Mouse (Mus musculus) brown adipose tissue, adult 24 weeks (tissue): ENCODE measurements around the gene Gm7137. TPM values are rescaled to one million over a fixed set of nuclear protein-coding genes. Genes with fewer than 3 reads are reported as not detected.
"Not testable (repeated sequence)": the region's sequence is repeated elsewhere in the genome, so short reads cannot be mapped to it uniquely, and the experiment has no call there.

Experiments used
- H3K27ac ChIP-seq: fragments of 200-500 bp; replicated peaks from 2 replicates; pipeline ENCODE4 v1.5.1; 2012; ENCODE audit warnings: low read depth, mild to moderate bottlenecking, low read length
- H3K4me1 ChIP-seq: fragments of 200-500 bp; 2 replicates; pipeline ENCODE4 v1.6.1; 2012; ENCODE audit warnings: low read length, mixed read lengths; ENCODE audit not compliant: control insufficient read depth, insufficient read depth, insufficient read length
- H3K4me3 ChIP-seq: fragments of 200-500 bp; 2 replicates; pipeline ENCODE4 v1.5.1; 2012; ENCODE audit warnings: low read depth, mild to moderate bottlenecking, low read length, moderate library complexity; ENCODE audit not compliant: insufficient read depth
- polyA plus RNA-seq: library from polyadenylated mRNA; stranded (reverse); fragments of >200 nt; gene quantifications from 2 replicates; pipeline ENCODE4 v1.2.4, GENCODE M21; 2012; ENCODE audit not compliant: missing spikeins, insufficient read depth, insufficient read length

The Gm7137 gene
- polyA plus RNA-seq, 1 experiment, result not detected

DNA sequence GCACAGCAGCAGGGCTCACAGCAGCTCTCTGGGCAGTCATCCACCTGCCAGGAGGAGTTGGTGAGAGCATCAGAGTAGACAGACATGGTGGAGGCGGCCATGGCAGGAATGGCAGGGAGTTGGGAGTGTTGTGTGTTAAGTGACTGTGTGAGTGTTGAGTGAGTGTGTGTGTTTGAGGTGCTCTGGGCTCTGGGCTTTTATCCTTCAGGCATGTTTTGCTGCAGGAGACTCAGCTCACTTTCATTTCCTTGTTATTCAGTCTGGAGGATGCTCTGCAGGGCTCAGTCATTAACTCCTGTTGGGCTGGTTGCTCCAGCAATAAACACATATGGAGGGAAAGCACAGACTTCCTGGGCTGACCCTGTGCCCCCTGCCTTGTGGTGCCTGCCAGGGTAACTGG lies 5.6 kb downstream of the Gm7137 start, which contains the start of gene Gm3250:
TSS of gene Gm3250 (minus strand) at position 101 of the 400 bp plus-strand sequence.
- not testable (repeated sequence) for H3K4me3 ChIP-seq, H3K4me1 ChIP-seq, H3K27ac ChIP-seq

GRCm38 (mm10) chr10:77776844-77777243 lies 11.2 kb downstream of the Gm7137 start, which contains the start of gene Gm7138:
TSS of gene Gm7138 (minus strand) at chr10:77776944.
- H3K4me3 ChIP-seq, H3K27ac ChIP-seq, H3K4me1 ChIP-seq: not testable (repeated sequence)

DNA sequence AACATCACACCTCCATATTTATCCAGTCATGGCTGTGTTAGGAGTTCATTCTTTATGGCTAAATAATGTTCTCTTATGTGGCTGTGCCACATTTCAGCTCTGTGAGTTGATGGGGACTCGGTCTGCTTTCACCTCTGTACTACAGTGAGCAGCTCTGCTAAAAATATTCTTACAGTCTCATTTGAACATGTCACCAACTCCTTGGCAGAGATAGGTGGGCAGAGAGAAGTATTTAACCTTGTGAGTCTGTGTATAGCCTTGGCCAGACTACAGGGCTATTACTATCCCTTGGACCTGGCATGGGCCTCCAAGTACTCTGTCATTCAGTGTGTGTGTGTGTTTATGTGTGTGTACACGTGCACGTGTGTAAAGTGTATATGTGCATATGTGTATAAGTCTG lies 15.9 kb downstream of the Gm7137 start:
- H3K27ac ChIP-seq, H3K4me1 ChIP-seq, H3K4me3 ChIP-seq: not testable (repeated sequence)

DNA sequence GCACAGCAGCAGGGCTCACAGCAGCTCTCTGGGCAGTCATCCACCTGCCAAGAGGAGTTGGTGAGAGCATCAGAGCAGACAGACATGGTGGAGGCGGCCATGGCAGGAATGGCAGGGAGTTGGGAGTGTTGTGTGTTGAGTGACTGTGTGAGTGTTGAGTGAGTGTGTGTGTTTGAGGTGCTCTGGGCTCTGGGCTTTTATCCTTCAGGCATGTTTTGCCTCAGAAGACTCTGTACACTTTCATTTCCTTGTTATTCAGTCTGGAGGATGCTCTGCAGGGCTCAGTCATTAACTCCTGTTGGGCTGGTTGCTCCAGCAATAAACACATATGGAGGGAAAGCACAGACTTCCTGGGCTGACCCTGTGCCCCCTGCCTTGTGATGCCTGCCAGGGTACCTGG lies 16.8 kb downstream of the Gm7137 start, which contains the start of gene Gm3238:
TSS of gene Gm3238 (minus strand) at position 101 of the 400 bp plus-strand sequence.
- not testable (repeated sequence) for H3K4me3 ChIP-seq, H3K4me1 ChIP-seq

GRCm38 (mm10) chr10:77769727-77770126 lies 18.3 kb downstream of the Gm7137 start:
- Histone ChIP-seq H3K27ac (no peak overlapping the region), H3K4me3 (no peak overlapping the region), H3K4me1 (no peaks in the 10 kb centered on the region)

More for the DNA sequence above, 16.8 kb downstream of the Gm7137 start, which contains the start of gene Gm3238:
- not testable (repeated sequence) for H3K27ac ChIP-seq

DNA sequence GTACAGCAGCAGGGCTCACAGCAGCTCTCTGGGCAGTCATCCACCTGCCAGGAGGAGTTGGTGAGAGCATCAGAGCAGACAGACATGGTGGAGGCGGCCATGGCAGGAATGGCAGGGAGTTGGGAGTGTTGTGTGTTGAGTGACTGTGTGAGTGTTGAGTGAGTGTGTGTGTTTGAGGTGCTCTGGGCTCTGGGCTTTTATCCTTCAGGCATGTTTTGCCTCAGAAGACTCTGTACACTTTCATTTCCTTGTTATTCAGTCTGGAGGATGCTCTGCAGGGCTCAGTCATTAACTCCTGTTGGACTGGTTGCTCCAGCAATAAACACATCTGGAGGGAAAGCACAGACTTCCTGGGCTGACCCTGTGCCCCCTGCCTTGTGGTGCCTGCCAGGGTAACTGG lies 28.4 kb downstream of the Gm7137 start, which contains the start of gene Gm3233:
TSS of gene Gm3233 (minus strand) at position 101 of the 400 bp plus-strand sequence.
- H3K4me1 ChIP-seq, H3K27ac ChIP-seq, H3K4me3 ChIP-seq: not testable (repeated sequence)

GRCm38 (mm10) chr10:77753448-77753847 lies 34.6 kb downstream of the Gm7137 start:
- Histone ChIP-seq H3K27ac (no peak overlapping the region), H3K4me3 (no peak overlapping the region), H3K4me1 (no peaks in the 10 kb centered on the region)

DNA sequence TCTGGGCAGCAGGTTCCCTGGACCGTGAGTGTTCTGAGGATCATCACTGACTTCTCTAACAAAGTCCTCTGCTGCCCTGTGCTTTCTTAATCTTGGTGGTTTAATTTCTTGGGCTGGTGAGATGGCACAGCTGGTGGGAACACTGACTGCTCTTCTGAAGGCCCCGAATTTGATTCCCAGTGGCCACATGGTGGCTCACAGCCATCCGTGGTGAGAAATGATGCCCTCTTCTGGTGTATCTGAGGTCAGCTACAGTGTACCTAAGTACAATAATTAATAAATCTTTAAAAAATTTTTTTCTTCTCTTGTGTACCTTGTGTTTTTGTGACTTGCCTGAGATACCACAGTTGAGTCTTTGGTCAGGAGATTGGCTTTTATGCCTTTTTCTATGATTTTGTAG lies 35.7 kb downstream of the Gm7137 start:
- not testable (repeated sequence) for H3K4me1 ChIP-seq, H3K27ac ChIP-seq, H3K4me3 ChIP-seq

GRCm38 (mm10) chr10:77751254-77751653 lies 36.7 kb downstream of the Gm7137 start, which contains the start of gene Gm9736:
TSS of gene Gm9736 (minus strand) at chr10:77751354.
- not testable (repeated sequence) for H3K4me3 ChIP-seq, H3K4me1 ChIP-seq, H3K27ac ChIP-seq

- not testable (repeated sequence) for H3K27ac ChIP-seq, H3K4me3 ChIP-seq, H3K4me1 ChIP-seq
Observed at GRCm38 (mm10) chr10:77750686-77751085, 37.3 kb downstream of the Gm7137 start.

DNA sequence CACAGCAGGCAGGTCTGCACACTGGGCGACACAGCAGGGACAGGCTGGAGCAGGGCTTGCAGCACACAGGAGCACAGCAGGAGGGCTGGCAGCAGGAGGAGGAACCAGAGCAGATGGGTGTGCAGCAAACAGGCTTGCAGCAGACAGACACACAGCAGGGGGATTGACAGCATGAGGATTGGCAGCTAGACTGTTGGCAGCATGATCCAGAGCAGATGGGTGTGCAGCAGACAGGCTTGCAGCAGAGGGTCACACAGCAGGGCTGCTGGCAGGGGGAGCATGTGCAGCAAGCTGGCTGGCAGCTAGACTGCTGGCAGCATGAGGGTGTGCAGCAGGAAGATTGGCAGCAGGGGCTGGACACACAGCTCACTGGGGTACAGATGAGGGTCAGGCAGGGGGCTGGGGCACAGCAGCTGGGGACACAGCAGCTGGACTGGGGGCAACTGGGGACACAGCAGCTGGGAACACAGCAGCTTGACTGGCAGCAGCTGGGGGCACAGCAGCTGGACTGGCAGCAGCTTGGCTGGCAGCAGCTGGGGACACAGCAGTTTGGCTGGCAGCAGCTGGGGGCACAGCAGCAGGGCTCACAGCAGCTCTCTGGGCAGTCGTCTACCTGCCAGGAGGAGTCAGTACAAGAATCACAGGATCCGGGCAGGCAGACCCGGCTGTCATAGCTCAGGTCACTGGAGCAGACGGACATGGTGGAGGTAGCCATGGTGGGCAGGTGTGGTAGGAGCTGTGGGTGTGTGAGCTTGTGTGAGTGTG lies 45.9 kb downstream of the Gm7137 start, which contains the start of gene Gm18596:
TSS of gene Gm18596 (minus strand) at position 715 of the 765 bp plus-strand sequence.
- H3K27ac ChIP-seq, H3K4me3 ChIP-seq, H3K4me1 ChIP-seq: not testable (repeated sequence)

DNA sequence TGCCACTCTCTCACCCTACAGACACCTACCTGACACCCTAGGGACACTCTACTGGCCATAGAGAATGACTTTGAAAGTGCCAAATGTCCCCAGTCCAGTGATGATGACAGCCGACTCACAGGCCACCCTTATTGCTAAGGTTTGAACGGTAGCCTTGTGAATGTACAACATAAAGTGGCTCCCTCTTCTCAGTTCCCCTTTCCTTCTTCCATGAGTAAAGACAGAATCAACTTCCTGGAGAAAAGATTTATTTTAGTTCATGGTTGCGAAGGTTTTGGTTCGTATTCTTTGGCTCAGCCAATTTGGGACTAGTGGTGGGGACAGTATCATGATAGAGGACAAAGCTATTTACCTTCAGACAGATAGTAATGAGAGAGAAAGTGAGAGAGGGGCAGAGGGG lies 49.1 kb downstream of the Gm7137 start:
- Histone ChIP-seq H3K4me3 (no peak overlapping the region), H3K27ac (no peak overlapping the region), H3K4me1 (no peaks in the 10 kb centered on the region)

Other genes with a start within 250 kb of the Gm7137 start
- 88.8 and 92.4 TPM in 2 replicates for gene Pttg1ip, start 206.5 kb downstream of the Gm7137 start, polyA plus RNA-seq
- gene Sumo3, start 182.1 kb downstream of the Gm7137 start, polyA plus RNA-seq, result 58.1 and 84.9 TPM in 2 replicates
- gene Gm49325, start 182.0 kb downstream of the Gm7137 start, polyA plus RNA-seq, result 16.0 and 45.5 TPM in 2 replicates
- gene Ube2g2, start 165.9 kb downstream of the Gm7137 start, polyA plus RNA-seq, result 23.3 and 26.1 TPM in 2 replicates
- gene Tspear, start 101.6 kb downstream of the Gm7137 start, polyA plus RNA-seq, result not detected in 2 replicates
- gene Gm19402, start 97.4 kb downstream of the Gm7137 start, polyA plus RNA-seq, result not detected in 2 replicates
- not detected in 2 replicates for gene Gm9508, start 91.0 kb downstream of the Gm7137 start, polyA plus RNA-seq
- not detected in 2 replicates for gene Gm10272, start 81.6 kb downstream of the Gm7137 start, polyA plus RNA-seq
- not detected in 2 replicates for gene Gm10024, start 76.7 kb downstream of the Gm7137 start, polyA plus RNA-seq
- gene Gm10142, start 72.4 kb downstream of the Gm7137 start, polyA plus RNA-seq, result not detected in 2 replicates
- not detected in 2 replicates for gene Krtap12-1, start 67.6 kb downstream of the Gm7137 start, polyA plus RNA-seq
- not detected in 2 replicates for gene Gm10100, start 61.7 kb downstream of the Gm7137 start, polyA plus RNA-seq
- not detected in 2 replicates for gene Gm18596, start 45.6 kb downstream of the Gm7137 start, polyA plus RNA-seq
- not detected in 2 replicates for gene Gm9736, start 36.8 kb downstream of the Gm7137 start, polyA plus RNA-seq
- not detected in 2 replicates for gene Gm3233, start 28.5 kb downstream of the Gm7137 start, polyA plus RNA-seq
- not detected in 2 replicates for gene Gm3238, start 16.9 kb downstream of the Gm7137 start, polyA plus RNA-seq
- not detected in 2 replicates for gene Gm7138, start 11.3 kb downstream of the Gm7137 start, polyA plus RNA-seq
- not detected in 2 replicates for gene Gm3250, start 5.7 kb downstream of the Gm7137 start, polyA plus RNA-seq
- not detected in 2 replicates for gene Gm9639, start 6.9 kb upstream of the Gm7137 start, polyA plus RNA-seq
- not detected in 2 replicates for gene Gm19668, start 10.9 kb upstream of the Gm7137 start, polyA plus RNA-seq
- not detected in 2 replicates for gene Gm9507, start 23.6 kb upstream of the Gm7137 start, polyA plus RNA-seq
- gene Gm2696, start 26.5 kb upstream of the Gm7137 start, polyA plus RNA-seq, result not detected in 2 replicates
- not detected in 2 replicates for gene Krtap10-4, start 38.9 kb upstream of the Gm7137 start, polyA plus RNA-seq
- gene Krtap10-10, start 47.7 kb upstream of the Gm7137 start, polyA plus RNA-seq, result not detected in 2 replicates
- gene Gm36176, start 58.6 kb upstream of the Gm7137 start, polyA plus RNA-seq, result not detected in 2 replicates
- not detected in 2 replicates for gene Gm10318, start 64.7 kb upstream of the Gm7137 start, polyA plus RNA-seq
- gene Gm3285, start 73.8 kb upstream of the Gm7137 start, polyA plus RNA-seq, result not detected in 2 replicates
- 0.33 TPM in 1 of 2 replicates, not detected in the other for gene Lrrc3, start 114.3 kb upstream of the Gm7137 start, polyA plus RNA-seq
- gene Trpm2, start 182.4 kb upstream of the Gm7137 start, polyA plus RNA-seq, result 0.63 TPM in 1 of 2 replicates, not detected in the other
- 16.0 and 16.4 TPM in 2 replicates for gene 1810043G02Rik, start 190.3 kb upstream of the Gm7137 start, polyA plus RNA-seq
- 326 and 453 TPM in 2 replicates for gene Pfkl, start 221.9 kb upstream of the Gm7137 start, polyA plus RNA-seq